Mouse (Mus musculus) layer of hippocampus, adult 6 months (tissue): Measurements from ENCODE around the gene Eif4h. TPM values are rescaled to one million over a fixed set of nuclear protein-coding genes. Genes with fewer than 3 reads are reported as not detected.

Experiments used
- long read RNA-seq, 2 experiments: library from polyadenylated mRNA; unstranded; transcript quantifications; one replicate each; pipeline ENCODE4 v2.0.0; 2019 to 2020
- microRNA-seq: library from miRNA; unstranded; fragments of <30 nt; microRNA quantifications from one replicate; pipeline ENCODE4 v1.2.0, GENCODE M21; 2020
- polyA plus RNA-seq: library from polyadenylated mRNA; unstranded; fragments of <200 nt; fragmentation: Nextera tagmentation; gene quantifications from 2 replicates; pipeline ENCODE4 v1.2.3, GENCODE M21; 2021

Gene Eif4h
- polyA plus RNA-seq: 302 and 303 TPM in 2 replicates
- long read RNA-seq, experiment 1, transcript Eif4h-205 (7 exons, 2,726 nt): major isoform, 488 of 940 reads
- long read RNA-seq, experiment 1, transcript Eif4h-201 (6 exons, 2,367 nt): minor isoform, 302 of 940 reads
- long read RNA-seq, experiment 1, partial matches to known transcripts: 58 of 940 reads
- long read RNA-seq, experiment 1, other reads (novel, unspliced or antisense): 91 of 940 reads
- long read RNA-seq, experiment 2, transcript Eif4h-205 (7 exons, 2,726 nt): major isoform, 1,679 of 2,903 reads
- long read RNA-seq, experiment 2, transcript Eif4h-201 (6 exons, 2,367 nt): minor isoform, 1,074 of 2,903 reads
- long read RNA-seq, experiment 2, partial matches to known transcripts: 59 of 2,903 reads
- long read RNA-seq, experiment 2, other reads (novel, unspliced or antisense): 88 of 2,903 reads

GRCm38 (mm10) chr5:134639269-134639682, at the start of gene Eif4h:
Gene Eif4h, minus strand, starts transcription at chr5:134639490.

GRCm38 (mm10) chr5:134688086-134688717, 48.9 kb upstream of the Eif4h start, which contains the start of gene Limk1:
Gene Limk1, minus strand, starts transcription at chr5:134688598.

GRCm38 (mm10) chr5:134614802-134615201, 24.5 kb downstream of the Eif4h start, which contains the start of gene Lat2:
Gene Lat2, minus strand, starts transcription at chr5:134615025.

GRCm38 (mm10) chr5:134581146-134581545, 58.1 kb downstream of the Eif4h start, which contains the start of gene Rfc2:
Gene Rfc2, plus strand, starts transcription at chr5:134581366.

Small RNA genes within 50 kb of the gene (microRNA-seq; reads per million reads assigned to microRNA genes)
- gene Mir7228: not detected

Other genes with a start within 250 kb of the Eif4h start
- 6.6 and 8.8 TPM in 2 replicates for gene Gtf2ird1, start 182.8 kb downstream of the Eif4h start, polyA plus RNA-seq
- 4.6 and 5.0 TPM in 2 replicates for gene Clip2, start 87.1 kb downstream of the Eif4h start, polyA plus RNA-seq
- 3.0 and 3.3 TPM in 2 replicates for gene Syna, start 79.3 kb downstream of the Eif4h start, polyA plus RNA-seq
- 83.2 and 86.5 TPM in 2 replicates for gene Rfc2, start 58.1 kb downstream of the Eif4h start, polyA plus RNA-seq
- 2.8 and 4.0 TPM in 2 replicates for gene Lat2, start 24.5 kb downstream of the Eif4h start, polyA plus RNA-seq
- gene Limk1, start 49.1 kb upstream of the Eif4h start, polyA plus RNA-seq: 3.8 and 8.3 TPM in 2 replicates
- 0.13 and 0.33 TPM in 2 replicates for gene Eln, start 107.8 kb upstream of the Eif4h start, polyA plus RNA-seq